Mouse (Mus musculus) inflammation-experienced regulatory T-cells, adult 6 months (primary cell): ENCODE data around the gene Zfp352. TPM values are rescaled to one million over a fixed set of nuclear protein-coding genes. Genes with fewer than 3 reads are reported as not detected.
"Not testable (repeated sequence)": the region's sequence is repeated elsewhere in the genome, so short reads cannot be mapped to it uniquely, and the experiment has no call there.

Source experiments
- ATAC-seq: one replicate; pipeline ENCODE4 v1.8.0; 2017
- polyA plus RNA-seq, 3 experiments: library from polyadenylated mRNA; unstranded; fragments of 100-300 nt; shearing (Covaris generic); gene quantifications; one replicate each; pipeline ENCODE4 v1.2.1; 2017

The Zfp352 gene
- polyA plus RNA-seq = not detected

GRCm38 (mm10) chr4:90218520-90218919 lies at the start of gene Zfp352:
Zfp352 (plus strand) TSS chr4:90218820.
- no peak for ATAC-seq

DNA sequence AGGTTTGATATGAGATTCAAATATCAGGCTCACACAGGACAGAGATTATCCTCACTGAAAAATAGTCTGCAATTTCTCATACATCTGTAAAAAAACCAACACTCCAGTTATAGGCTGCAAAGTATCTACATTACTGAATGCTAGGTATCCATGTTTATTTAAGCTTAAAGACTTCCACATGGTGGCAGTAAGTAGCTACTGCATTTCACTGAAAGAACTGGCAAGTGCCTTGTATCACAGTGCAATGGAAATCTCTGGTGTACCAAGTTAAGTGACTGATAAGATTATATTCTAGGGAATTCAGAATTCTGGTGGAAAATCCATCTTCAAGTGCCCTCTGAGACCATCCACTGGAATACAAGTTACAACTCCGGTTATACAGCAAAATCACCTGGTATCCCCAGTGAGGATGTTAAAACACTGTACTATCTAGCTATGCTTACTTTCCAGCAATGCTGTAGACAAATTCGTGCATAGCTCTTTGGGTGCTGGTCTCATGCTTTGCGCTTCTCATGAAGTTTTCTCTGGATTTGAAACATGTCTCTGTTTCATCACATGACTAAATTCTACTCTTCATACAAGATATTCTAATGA lies 47.6 kb upstream of the Zfp352 start:
- ATAC-seq = no peak

DNA sequence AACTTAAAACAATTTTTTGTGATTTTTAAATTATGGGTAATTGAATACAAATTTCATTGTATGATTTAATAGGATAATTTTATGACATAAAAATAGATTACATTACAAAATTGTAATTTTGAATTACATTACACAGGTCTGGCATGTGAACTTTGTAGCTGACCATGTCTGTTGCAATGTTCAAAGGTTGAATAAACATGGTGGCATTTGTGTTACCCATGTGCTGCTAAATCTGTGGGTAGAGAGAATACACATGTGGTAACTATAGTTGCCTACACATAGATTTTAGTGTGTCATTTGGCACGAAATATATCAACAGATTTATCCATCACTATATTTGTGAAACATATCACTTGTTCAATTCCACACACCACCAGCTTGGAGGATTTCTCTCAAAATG lies 44.6 kb upstream of the Zfp352 start:
- no peak for ATAC-seq

- no peak for ATAC-seq
Measured at GRCm38 (mm10) chr4:90203421-90203820, 15.2 kb upstream of the Zfp352 start.

GRCm38 (mm10) chr4:90211475-90211874 lies 7.1 kb upstream of the Zfp352 start:
- no peak for ATAC-seq

DNA sequence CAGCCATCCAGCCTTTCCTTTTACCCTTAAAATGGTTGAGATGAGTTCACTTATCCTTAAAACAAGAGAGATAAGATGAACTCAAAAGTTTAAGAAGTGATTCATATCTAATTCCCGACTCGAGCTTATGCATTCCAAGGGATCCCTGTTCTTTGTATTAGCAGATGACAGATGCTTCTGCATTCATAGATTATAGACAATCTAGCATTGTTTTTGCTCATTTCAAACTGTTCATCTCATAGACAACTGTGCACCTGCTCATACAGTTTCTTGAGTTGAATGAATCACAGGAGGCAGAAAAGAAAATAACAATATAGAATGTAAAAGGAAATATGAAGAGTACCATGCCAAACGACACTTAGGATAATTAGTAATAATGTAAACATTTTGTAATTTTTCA lies 6.5 kb upstream of the Zfp352 start:
- no peak for ATAC-seq

GRCm38 (mm10) chr4:90235646-90236045 lies 17.0 kb downstream of the Zfp352 start:
- ATAC-seq = not testable (repeated sequence)

DNA sequence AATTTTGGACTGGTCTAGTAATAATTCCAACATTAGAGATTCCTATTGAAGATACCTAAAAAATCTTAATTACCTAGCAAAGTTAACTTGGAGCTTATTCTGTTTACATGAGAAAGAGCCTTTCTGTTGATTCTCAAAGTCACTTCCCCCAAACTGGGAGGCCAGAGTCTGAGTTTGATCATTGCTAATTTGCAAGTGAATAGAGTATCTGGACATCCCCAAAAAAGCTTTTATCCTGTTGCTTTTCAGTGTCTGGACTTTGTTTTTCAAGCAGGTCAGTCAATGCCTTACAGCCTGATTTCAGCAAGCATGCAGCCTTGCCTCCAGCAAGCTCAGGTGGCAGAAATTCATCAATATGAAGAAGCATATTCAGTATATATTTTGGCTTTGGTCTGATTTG lies 51.2 kb downstream of the Zfp352 start:
- no peak for ATAC-seq
